Mouse (Mus musculus): ENCODE measurements around the gene Gucy2d. TPM values are rescaled to one million over a fixed set of nuclear protein-coding genes. Genes with fewer than 3 reads are reported as not detected.

Gene Gucy2d
- polyA plus RNA-seq, 1 experiment from 2014 or later: not detected

DNA sequence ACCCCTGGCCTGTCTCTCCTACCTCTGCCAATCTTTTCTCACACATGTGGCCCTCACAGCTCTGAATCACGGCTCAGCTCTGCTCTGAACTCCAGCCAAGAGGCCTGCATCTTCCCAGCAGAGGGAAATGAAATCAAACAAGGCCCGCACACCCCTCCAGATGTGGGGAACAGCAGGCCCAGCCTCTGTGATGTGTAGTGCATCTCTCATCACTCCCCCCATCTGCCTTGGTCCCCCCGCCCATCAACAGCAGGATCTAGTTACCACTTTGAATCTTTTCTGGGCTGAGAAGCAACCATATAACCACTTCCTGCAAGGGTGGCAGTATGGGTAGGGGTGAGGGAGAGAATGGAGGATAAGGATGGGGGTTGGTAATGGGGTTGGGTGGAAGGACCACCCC lies 28.9 kb downstream of the Gucy2d start:
- Histone ChIP-seq H3K9me3 (replicated peaks; ENCODE audit: low read length) (no peaks in the 10 kb centered on the region), H3K27ac (no peak overlapping the region), H3K4me1 (replicated peaks; ENCODE audit: insufficient read depth, low read length) (no peaks in the 10 kb centered on the region), H3K9ac (ENCODE audit: low read depth, low read length) (no peak overlapping the region), H3K4me2 (ENCODE audit: low read length) (no peak overlapping the region), H3K36me3 (ENCODE audit: insufficient read depth, low read length) (no peaks in the 10 kb centered on the region), H3K27me3 (ENCODE audit: insufficient read depth, low read length) (no peaks in the 10 kb centered on the region), H3K4me3 (replicated peaks; ENCODE audit: low read depth, low read length) (no peak overlapping the region)
- DNase-seq (ENCODE audit: low spot score) (no peak), ATAC-seq (replicated peaks; ENCODE audit: low FRiP score, low read depth) (no peak)
- no peak for TF ChIP-seq CTCF (IDR thresholded peaks at IDR 0.05; ENCODE audit: low read depth)
- WGBS: 68% methylated on average over 3 of the region's 3 CpGs

DNA sequence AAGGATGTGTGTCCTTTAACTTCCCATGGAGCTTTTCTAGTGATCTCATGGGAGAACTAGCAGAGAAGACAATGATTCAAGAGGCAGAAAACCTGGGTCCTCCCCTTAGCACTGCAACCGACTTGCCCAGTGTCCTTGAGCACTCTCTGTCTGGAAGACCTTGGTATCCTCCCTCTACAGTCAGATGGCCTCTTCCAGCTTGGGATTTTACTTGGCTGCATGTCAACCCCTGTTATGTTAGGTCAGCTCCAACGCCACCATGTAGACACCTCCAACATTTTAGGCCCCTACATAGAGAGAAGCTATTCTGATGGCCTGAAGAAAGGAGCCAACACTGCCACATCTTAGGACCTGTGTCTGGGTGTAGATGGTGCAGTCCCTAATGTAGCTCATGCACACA lies 32.3 kb downstream of the Gucy2d start:
- H3K36me3 ChIP-seq (ENCODE audit: insufficient read depth, low read length): no peaks in the 10 kb centered on the region
- WGBS: 80% methylated on average over 2 of the region's 2 CpGs
- H3K9me3 ChIP-seq (replicated peaks; ENCODE audit: low read length): no peaks in the 10 kb centered on the region
- no peaks in the 10 kb centered on the region for H3K27me3 ChIP-seq (ENCODE audit: insufficient read depth, low read length)
- no peak overlapping the region for H3K9ac ChIP-seq (ENCODE audit: low read depth, low read length)
- no peaks in the 10 kb centered on the region for H3K4me1 ChIP-seq (replicated peaks; ENCODE audit: insufficient read depth, low read length)
- H3K27ac ChIP-seq: no peak overlapping the region
- ATAC-seq (replicated peaks; ENCODE audit: low FRiP score, low read depth) (no peak), DNase-seq (ENCODE audit: low spot score) (no peak)
- no peak overlapping the region for H3K4me3 ChIP-seq (replicated peaks; ENCODE audit: low read depth, low read length)
- no peak for TF ChIP-seq CTCF (IDR thresholded peaks at IDR 0.05; ENCODE audit: low read depth)
- no peak overlapping the region for H3K4me2 ChIP-seq (ENCODE audit: low read length)

DNA sequence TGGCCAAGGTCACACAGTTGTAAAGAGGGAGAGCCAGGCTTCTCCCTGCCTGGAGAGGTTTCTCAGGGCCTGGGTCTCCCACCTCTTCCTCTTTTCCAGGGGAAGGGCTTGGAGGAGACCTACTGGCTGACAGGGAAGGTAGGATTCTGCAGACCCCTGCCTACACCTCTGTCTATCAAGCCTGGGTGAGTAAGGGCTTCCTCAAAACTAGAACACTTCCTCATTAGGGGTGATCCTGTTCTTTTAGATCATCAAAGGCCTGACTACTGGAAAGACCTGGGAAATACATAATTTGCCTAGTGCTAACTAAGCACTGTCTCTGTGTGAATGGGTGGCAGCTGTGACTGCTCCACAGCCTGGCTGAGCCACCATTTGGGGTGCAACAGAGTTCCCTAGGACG lies 34.3 kb downstream of the Gucy2d start:
- Histone ChIP-seq H3K27ac (no peak overlapping the region), H3K4me1 (replicated peaks; ENCODE audit: insufficient read depth, low read length) (no peaks in the 10 kb centered on the region), H3K4me3 (replicated peaks; ENCODE audit: low read depth, low read length) (no peak overlapping the region), H3K9ac (ENCODE audit: low read depth, low read length) (no peak overlapping the region), H3K27me3 (ENCODE audit: insufficient read depth, low read length) (0 out of 2 replicates have a peak, but pooled peaks cover 2% of the 10 kb centered on the region), H3K36me3 (ENCODE audit: insufficient read depth, low read length) (no peaks in the 10 kb centered on the region), H3K9me3 (replicated peaks; ENCODE audit: low read length) (no peaks in the 10 kb centered on the region), H3K4me2 (ENCODE audit: low read length) (no peak overlapping the region)
- no peak for TF ChIP-seq CTCF (IDR thresholded peaks at IDR 0.05; ENCODE audit: low read depth)
- no peak for ATAC-seq (replicated peaks; ENCODE audit: low FRiP score, low read depth)
- no peak for DNase-seq (ENCODE audit: low spot score)
- WGBS: 93% methylated on average over 1 of the region's 1 CpGs

DNA sequence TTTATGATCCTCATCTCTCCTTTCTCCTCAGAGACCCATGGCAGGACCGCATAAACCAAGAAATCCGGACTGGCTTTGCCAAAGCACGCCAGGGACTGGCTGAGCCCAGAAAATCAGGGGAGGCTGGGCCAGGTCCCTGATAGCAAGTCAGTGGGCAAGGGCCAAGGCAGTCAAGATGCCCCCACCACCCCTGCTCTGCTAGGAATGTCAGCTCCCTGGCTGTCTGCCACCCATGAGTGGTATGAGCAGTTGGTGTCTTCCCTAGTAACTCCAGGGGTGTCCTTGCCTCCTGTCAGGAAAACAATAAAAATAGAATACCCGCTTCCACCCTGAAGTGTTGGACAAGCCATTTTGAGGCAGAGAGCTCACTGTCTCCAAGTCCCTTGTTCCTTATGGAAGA lies 36.9 kb downstream of the Gucy2d start:
- no peaks in the 10 kb centered on the region for H3K36me3 ChIP-seq (ENCODE audit: insufficient read depth, low read length)
- H3K27ac ChIP-seq: no peak overlapping the region
- peaks cover 1% of the 10 kb centered on the region for H3K4me1 ChIP-seq (replicated peaks; ENCODE audit: insufficient read depth, low read length)
- DNase-seq (ENCODE audit: low spot score) (no peak), ATAC-seq (replicated peaks; ENCODE audit: low FRiP score, low read depth) (no peak)
- no peak for TF ChIP-seq CTCF (IDR thresholded peaks at IDR 0.05; ENCODE audit: low read depth)
- H3K4me2 ChIP-seq (ENCODE audit: low read length): no peak overlapping the region
- 73% methylated on average over 4 of the region's 4 CpGs for WGBS
- H3K27me3 ChIP-seq (ENCODE audit: insufficient read depth, low read length): 0 out of 2 replicates have a peak, but pooled peaks cover 3% of the 10 kb centered on the region
- H3K9ac ChIP-seq (ENCODE audit: low read depth, low read length): no peak overlapping the region
- no peak overlapping the region for H3K4me3 ChIP-seq (replicated peaks; ENCODE audit: low read depth, low read length)
- no peaks in the 10 kb centered on the region for H3K9me3 ChIP-seq (replicated peaks; ENCODE audit: low read length)

DNA sequence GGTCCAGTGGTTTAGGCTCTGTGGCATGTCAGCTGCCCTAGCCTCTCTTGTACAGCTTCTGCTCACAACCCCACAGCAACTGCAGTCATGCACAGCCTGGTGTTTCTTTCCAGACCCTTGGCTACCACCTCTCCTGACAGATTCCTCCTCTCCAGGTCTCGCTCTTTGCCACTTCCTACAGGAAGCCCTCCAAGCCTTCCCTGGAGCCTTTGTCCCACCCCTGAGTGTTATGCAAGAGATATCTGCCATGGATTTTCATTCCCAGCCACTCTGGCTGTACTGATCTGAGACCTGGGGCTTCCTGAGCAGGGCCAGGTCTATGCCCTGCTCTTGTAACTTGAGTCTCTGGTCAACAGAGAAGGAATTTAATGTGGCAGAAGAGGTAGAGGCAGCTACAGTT lies 40.3 kb downstream of the Gucy2d start:
- Histone ChIP-seq H3K4me1 (replicated peaks; ENCODE audit: insufficient read depth, low read length) (peaks cover 16% of the 10 kb centered on the region), H3K9ac (ENCODE audit: low read depth, low read length) (no peak overlapping the region), H3K4me3 (replicated peaks; ENCODE audit: low read depth, low read length) (no peak overlapping the region), H3K27ac (no peak overlapping the region), H3K36me3 (ENCODE audit: insufficient read depth, low read length) (no peaks in the 10 kb centered on the region), H3K4me2 (ENCODE audit: low read length) (no peak overlapping the region), H3K9me3 (replicated peaks; ENCODE audit: low read length) (no peaks in the 10 kb centered on the region), H3K27me3 (ENCODE audit: insufficient read depth, low read length) (0 out of 2 replicates have a peak, but pooled peaks cover 3% of the 10 kb centered on the region)
- no peak for DNase-seq (ENCODE audit: low spot score)
- 100% methylated on average over 1 of the region's 1 CpGs for WGBS
- no peak for TF ChIP-seq CTCF (IDR thresholded peaks at IDR 0.05; ENCODE audit: low read depth)
- ATAC-seq (replicated peaks; ENCODE audit: low FRiP score, low read depth): no peak

DNA sequence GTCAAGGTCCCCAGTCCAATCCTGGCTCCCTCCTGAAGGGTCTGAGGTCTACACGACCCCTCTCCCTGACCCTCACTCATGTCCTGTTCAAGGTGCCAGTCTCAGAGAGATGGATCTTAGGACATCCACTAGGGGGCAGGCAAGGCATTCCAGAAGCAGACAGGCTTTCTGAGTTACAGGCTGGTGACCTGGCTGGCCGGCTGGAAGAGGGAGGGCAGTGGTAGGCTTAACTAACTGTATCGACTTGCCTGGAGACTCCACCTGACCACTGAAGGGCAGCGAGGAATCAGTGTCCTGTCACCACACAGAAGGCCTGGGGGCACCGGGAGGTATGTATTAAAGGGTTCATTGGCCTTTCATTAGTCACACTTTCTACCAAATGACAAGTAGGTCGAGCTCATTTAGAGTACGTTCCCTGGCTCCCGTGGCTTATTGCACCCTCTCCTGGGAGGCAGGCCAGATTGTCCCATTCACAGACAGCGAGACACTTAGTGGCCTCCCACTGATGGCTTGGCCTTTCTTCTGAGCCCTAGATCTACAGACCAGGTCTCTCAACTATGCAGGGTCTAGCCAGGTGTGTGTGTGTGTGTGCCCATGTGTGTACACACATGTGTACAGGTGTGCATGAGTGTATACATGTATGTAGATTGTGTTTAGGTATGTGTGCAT lies 41.0 kb downstream of the Gucy2d start:
- H3K36me3 ChIP-seq (ENCODE audit: insufficient read depth, low read length): no peaks in the 10 kb centered on the region
- H3K4me1 ChIP-seq (replicated peaks; ENCODE audit: insufficient read depth, low read length): peaks cover 19% of the 10 kb centered on the region
- no peak overlapping the region for H3K27ac ChIP-seq
- no peak overlapping the region for H3K4me2 ChIP-seq (ENCODE audit: low read length)
- 6% methylated on average over 9 of the region's 9 CpGs for WGBS
- DNase-seq (ENCODE audit: low spot score) (peak; percentile 96), ATAC-seq (replicated peaks; ENCODE audit: low FRiP score, low read depth) (peak; percentile 57)
- peak; percentile 99 for TF ChIP-seq CTCF (IDR thresholded peaks at IDR 0.05; ENCODE audit: low read depth)
- H3K27me3 ChIP-seq (ENCODE audit: insufficient read depth, low read length): 0 out of 2 replicates have a peak, but pooled peaks cover 3% of the 10 kb centered on the region
- no peak overlapping the region for H3K9ac ChIP-seq (ENCODE audit: low read depth, low read length)
- H3K9me3 ChIP-seq (replicated peaks; ENCODE audit: low read length): no peaks in the 10 kb centered on the region
- no peak overlapping the region for H3K4me3 ChIP-seq (replicated peaks; ENCODE audit: low read depth, low read length)
